Mouse (Mus musculus) testis, adult 2 months (tissue): ENCODE data around the gene Ctdsp1. TPM values are rescaled to one million over a fixed set of nuclear protein-coding genes. Genes with fewer than 3 reads are reported as not detected.
"Not testable (repeated sequence)": the region's sequence is repeated elsewhere in the genome, so short reads cannot be mapped to it uniquely, and the experiment has no call there.

Experiments
- H3K27ac ChIP-seq: fragments of 200-500 bp; 2 replicates; pipeline ENCODE4 v1.5.1; 2012; ENCODE audit warnings: low read depth, low read length; ENCODE audit not compliant: control insufficient read depth, insufficient read depth
- H3K27me3 ChIP-seq: fragments of 200-500 bp; 2 replicates; pipeline ENCODE4 v1.6.1; 2012; ENCODE audit warnings: mild to moderate bottlenecking, low read length, moderate library complexity; ENCODE audit not compliant: control insufficient read depth, insufficient read depth
- H3K36me3 ChIP-seq: fragments of 200-500 bp; 2 replicates; pipeline ENCODE4 v1.6.1; 2012; ENCODE audit warnings: mild to moderate bottlenecking, low read length; ENCODE audit not compliant: control insufficient read depth, insufficient read depth
- H3K4me1 ChIP-seq: fragments of 200-500 bp; 2 replicates; pipeline ENCODE4 v1.6.1; 2012; ENCODE audit warnings: low read length; ENCODE audit not compliant: control insufficient read depth, insufficient read depth
- H3K4me3 ChIP-seq: fragments of 200-500 bp; 2 replicates; pipeline ENCODE4 v1.5.1; 2012; ENCODE audit warnings: low read depth, mild to moderate bottlenecking, low read length, moderate library complexity, mixed read lengths; ENCODE audit not compliant: control insufficient read depth
- CTCF ChIP-seq: fragments of 200-500 bp; IDR thresholded peaks from 2 replicates; pipeline ENCODE4 v1.5.1; 2012; ENCODE audit warnings: low read depth, mild to moderate bottlenecking, inconsistent platforms, low read length, moderate library complexity; ENCODE audit not compliant: control insufficient read depth, insufficient read depth, insufficient replicate concordance
- POLR2A ChIP-seq: fragments of 200-500 bp; IDR thresholded peaks from 2 replicates; pipeline ENCODE4 v1.6.1; 2012; ENCODE audit warnings: low read depth, mild to moderate bottlenecking, inconsistent platforms, low read length, moderate library complexity; ENCODE audit not compliant: control insufficient read depth
- polyA plus RNA-seq: library from polyadenylated mRNA; depleted of rRNA; stranded (reverse); fragments of >200 nt; gene quantifications from 2 replicates; pipeline ENCODE4 v1.2.3, GENCODE M21; 2012

Ctdsp1 gene
- polyA plus RNA-seq, 1 experiment, result 12.1 TPM

DNA sequence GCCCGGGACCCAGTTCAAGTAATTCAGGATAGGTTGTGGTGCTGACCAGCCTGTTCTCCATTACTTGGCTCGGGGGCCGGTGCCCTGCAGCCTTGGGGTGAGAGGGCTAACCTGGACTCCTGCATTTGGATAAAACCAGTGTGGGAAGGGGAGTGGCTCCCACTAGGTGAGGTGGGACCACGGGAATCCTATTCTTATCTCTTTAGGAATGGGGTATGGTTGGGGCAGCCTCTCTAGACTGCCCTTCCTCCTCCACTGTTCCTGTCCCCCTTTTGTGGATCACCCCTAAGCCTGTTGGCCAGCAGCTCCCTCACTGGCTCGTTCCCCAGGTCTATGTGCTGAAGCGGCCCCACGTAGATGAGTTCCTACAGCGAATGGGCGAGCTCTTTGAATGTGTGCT lies 3.0 kb downstream of the Ctdsp1 start:
- Histone ChIP-seq H3K27ac (no peak overlapping the region), H3K27me3 (no peaks in the 10 kb centered on the region), H3K4me3 (no peak overlapping the region), H3K4me1 (peaks cover 21% of the 10 kb centered on the region), H3K36me3 (no peaks in the 10 kb centered on the region)
- TF ChIP-seq POLR2A (no peak), CTCF (no peak)

DNA sequence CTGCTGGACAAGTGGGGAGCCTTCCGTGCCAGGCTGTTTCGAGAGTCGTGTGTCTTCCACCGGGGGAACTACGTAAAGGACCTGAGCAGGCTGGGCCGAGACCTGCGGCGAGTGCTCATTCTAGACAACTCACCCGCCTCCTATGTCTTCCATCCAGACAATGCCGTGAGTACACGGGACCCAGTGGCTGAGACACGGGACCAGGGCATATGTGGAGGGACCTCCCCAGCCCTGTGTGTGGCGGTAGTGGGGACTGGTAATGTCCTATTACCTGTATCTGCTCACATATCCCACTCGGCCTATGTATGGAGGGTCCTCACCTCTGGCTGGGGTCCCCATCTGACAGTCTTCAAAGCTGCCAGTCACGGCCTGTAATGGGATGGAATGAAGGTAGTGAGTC lies 3.5 kb downstream of the Ctdsp1 start:
- TF ChIP-seq POLR2A, result no peak
- TF ChIP-seq CTCF, result no peak
- no peaks in the 10 kb centered on the region for H3K27me3 ChIP-seq
- no peak overlapping the region for H3K4me3 ChIP-seq
- no peak overlapping the region for H3K27ac ChIP-seq
- peaks cover 15% of the 10 kb centered on the region for H3K4me1 ChIP-seq
- no peaks in the 10 kb centered on the region for H3K36me3 ChIP-seq

DNA sequence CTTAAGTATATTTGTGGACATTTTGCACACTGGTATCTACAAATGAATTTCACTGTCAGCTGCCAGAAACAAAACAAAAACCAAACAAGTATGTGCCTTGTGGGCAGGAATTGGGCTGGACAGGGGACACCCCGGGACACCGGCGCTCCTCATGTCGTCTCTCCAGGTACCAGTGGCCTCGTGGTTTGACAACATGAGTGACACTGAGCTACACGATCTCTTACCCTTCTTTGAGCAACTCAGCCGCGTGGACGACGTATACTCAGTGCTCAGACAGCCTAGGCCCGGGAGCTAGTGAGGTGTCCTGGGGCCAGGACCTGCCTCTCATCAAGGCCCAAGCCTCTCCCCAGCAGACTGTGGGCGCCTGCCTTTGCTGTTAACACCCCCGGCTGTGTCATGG lies 4.0 kb downstream of the Ctdsp1 start:
- no peaks in the 10 kb centered on the region for H3K27me3 ChIP-seq
- no peaks in the 10 kb centered on the region for H3K36me3 ChIP-seq
- TF ChIP-seq POLR2A (no peak), CTCF (no peak)
- no peak overlapping the region for H3K4me3 ChIP-seq
- H3K4me1 ChIP-seq, result peaks cover 12% of the 10 kb centered on the region
- no peak overlapping the region for H3K27ac ChIP-seq

GRCm38 (mm10) chr1:74396456-74397222 lies 5.3 kb downstream of the Ctdsp1 start:
- peak overlapping the region; percentile 71 for H3K27ac ChIP-seq
- H3K36me3 ChIP-seq, H3K27me3 ChIP-seq: not testable (repeated sequence)
- H3K4me1 ChIP-seq, result peaks cover 11% of the 10 kb centered on the region
- peak overlapping the region; percentile 63 for H3K4me3 ChIP-seq

DNA sequence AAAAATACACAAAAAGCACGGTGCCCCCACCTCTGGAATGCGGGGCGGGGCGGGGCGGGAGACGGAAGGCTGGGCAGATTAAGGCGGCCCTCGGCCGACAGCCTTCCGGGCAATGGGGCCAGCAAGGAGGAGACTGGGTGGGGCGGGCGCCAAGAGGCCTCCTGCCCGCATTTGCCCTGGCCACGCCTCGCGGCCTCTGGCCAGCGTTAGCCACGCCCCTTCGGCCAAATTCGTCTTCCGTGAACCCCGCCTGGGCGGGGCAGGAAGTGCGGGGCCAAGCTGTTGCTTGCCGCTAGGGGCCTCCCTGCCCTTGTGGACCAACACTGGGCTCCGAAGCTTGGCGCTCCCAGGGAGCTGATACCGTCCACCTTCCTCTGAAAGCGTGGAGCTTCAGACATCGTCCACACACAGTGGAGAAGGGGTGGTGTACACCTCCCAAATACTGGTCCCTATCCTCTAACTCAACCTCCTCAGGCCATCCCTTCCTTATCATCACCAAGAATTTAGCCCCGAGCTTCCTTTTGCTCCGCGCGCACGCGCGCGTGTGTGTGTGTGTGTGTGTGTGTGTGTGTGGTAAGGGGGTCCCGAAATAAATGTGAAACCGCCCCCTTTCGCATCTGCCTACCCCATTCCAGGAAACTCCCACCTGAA lies 6.1 kb downstream of the Ctdsp1 start:
- Histone ChIP-seq H3K36me3 (no peaks in the 10 kb centered on the region), H3K4me3 (peak overlapping the region; percentile 63), H3K27me3 (no peaks in the 10 kb centered on the region), H3K27ac (peak overlapping the region; percentile 71), H3K4me1 (peaks cover 7% of the 10 kb centered on the region)
- TF ChIP-seq POLR2A (no peak; the same call in 1 of the 2 replicates), CTCF (peak; percentile 58; the same call in 1 of the 2 replicates)

- TF ChIP-seq POLR2A (0 out of 2 replicates have a peak, but pooled peaks have one; percentile 31), CTCF (no peak)
- Histone ChIP-seq H3K4me3 (peak overlapping the region; percentile 63), H3K27ac (peak overlapping the region; percentile 27), H3K27me3 (no peaks in the 10 kb centered on the region), H3K4me1 (peaks cover 4% of the 10 kb centered on the region), H3K36me3 (no peaks in the 10 kb centered on the region)
Observed at GRCm38 (mm10) chr1:74397919-74398451, 6.7 kb downstream of the Ctdsp1 start.

DNA sequence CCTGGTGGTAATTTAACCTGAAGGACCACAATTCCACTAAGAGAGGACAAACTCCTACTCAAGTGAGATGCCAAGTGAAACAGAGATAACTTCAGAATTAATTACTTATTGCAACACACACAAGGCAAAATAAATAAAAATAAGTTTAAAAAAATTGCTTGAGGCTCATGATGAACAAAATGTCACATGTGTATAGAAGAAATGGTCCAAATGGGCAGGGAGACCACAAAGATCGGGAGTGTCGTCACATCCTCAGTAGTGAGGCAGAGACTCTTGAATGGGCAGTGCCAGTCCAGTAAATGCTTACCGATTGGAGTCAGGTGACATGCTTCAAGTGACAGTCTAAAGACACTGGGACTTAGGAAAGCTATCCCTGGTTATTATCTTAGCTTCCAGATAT lies 9.2 kb downstream of the Ctdsp1 start:
- H3K36me3 ChIP-seq, result no peaks in the 10 kb centered on the region
- TF ChIP-seq POLR2A, result no peak
- no peak for TF ChIP-seq CTCF
- H3K4me1 ChIP-seq, result peaks cover 4% of the 10 kb centered on the region
- no peaks in the 10 kb centered on the region for H3K27me3 ChIP-seq
- H3K4me3 ChIP-seq, result no peak overlapping the region
- H3K27ac ChIP-seq, result no peak overlapping the region
